Mouse (Mus musculus): Measurements from ENCODE around the gene Gprin3. TPM values are rescaled to one million over a fixed set of nuclear protein-coding genes. Genes with fewer than 3 reads are reported as not detected.

Gprin3 gene
- 8.2 and 9.9 TPM in 2 replicates for polyA plus RNA-seq (2016; fragmentation: Nextera tagmentation; extraction: Ambion mirVana)

DNA sequence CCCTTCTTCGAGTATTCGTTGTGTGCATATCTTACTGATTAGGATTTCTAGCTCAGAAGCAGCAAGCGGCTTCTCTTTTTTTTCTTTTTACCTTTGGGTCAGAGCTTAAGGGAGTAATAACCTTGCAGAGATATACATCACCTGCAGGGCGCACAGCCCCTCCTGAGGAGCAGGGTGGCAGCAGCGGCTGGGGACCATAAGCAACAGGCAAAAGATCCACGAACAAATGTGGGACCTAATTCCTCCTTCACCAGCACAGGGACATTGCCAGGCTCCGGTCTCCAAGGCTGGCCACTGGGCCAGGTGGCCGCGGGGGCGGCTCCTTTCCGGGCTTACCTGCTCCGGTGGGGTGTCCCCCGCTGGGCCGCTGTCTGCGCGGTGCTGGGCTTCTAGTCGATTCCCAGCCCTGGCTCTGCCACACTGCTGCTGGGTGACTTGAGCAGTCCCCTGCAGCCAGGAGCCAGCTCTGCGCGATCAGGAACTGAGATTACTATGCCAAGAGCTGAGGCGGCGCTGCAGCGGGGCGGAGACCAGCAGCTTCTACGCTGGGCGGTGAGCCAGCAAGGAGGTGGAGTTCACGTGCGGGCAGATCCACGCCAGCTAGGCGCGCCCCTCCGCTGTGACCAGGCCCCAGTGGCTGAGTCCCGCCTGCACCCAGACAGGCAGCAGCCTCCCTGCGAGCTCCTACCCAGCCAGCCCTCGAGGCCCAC is at the start of gene Gprin3:
Gene Gprin3 (minus strand): TSS at position 471 of the 710 bp plus-strand sequence.
- no peaks in the 10 kb centered on the region for H3K27me3 ChIP-seq (replicated peaks)
- H3K9me3 ChIP-seq (replicated peaks), result no peaks in the 10 kb centered on the region
- WGBS, result 5% methylated on average over 34 of the region's 34 CpGs
- peak within 1 kb of the TSS; percentile 74 for H3K4me2 ChIP-seq
- no peaks in the 10 kb centered on the region for H3K36me3 ChIP-seq
- H3K27ac ChIP-seq (ENCODE audit: poor library complexity, severe bottlenecking), result peak within 1 kb of the TSS; percentile 73
- H3K4me1 ChIP-seq (replicated peaks), result peaks cover 24% of the 10 kb centered on the region
- peak within 1 kb of the TSS; percentile 57 for H3K4me3 ChIP-seq
- peak; percentile 91 for ATAC-seq (ENCODE audit: insufficient number of reproducible peaks, low FRiP score)
- H3K9ac ChIP-seq, result peak within 1 kb of the TSS; percentile 67

DNA sequence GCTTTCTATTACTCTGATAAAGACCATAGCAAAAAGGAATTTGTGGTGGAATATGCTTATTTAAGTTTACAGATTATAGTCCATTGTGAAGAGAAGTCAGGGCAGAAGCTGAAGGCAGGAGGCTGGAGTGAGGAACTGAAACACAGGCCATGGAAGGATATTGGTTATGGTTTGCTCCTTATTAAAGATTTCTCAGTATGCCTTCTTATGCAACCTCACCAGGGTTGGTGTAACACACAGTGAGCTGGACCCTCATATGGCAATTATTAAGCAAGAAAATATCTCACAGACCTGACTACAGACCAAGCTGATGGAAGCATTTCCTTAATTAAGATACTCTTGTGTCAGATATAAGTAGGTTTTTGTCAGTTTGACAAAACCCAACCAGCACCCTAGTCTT is 32.8 kb upstream of the Gprin3 start:
- ATAC-seq (ENCODE audit: insufficient number of reproducible peaks, low FRiP score), result no peak
- Histone ChIP-seq H3K27ac (ENCODE audit: poor library complexity, severe bottlenecking) (no peak overlapping the region), H3K4me2 (no peak overlapping the region), H3K4me1 (replicated peaks) (no peaks in the 10 kb centered on the region), H3K36me3 (no peaks in the 10 kb centered on the region), H3K4me3 (no peak overlapping the region), H3K27me3 (replicated peaks) (no peaks in the 10 kb centered on the region), H3K9me3 (replicated peaks) (no peaks in the 10 kb centered on the region), H3K9ac (no peak overlapping the region)

DNA sequence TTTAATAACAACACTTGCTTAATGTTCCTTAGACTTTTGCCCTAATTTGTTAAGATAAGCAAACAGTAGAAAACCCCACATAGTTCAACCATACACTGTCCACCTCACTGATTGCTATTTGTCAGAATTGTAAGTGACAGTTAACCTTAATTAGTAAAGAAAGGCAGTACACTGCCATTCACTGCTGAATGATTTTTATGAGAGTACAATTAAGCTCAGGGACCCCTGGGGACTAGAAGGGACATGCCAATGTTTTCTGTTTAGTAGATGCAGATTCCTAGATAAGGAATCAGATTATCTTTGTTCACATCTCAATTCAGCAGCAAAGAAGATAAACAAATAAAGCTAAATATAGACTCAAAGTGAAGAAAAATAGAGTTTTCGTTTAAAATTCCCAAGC is 30.0 kb upstream of the Gprin3 start:
- WGBS, result 51% methylated on average over 1 of the region's 1 CpGs
- Histone ChIP-seq H3K4me2 (no peak overlapping the region), H3K9ac (no peak overlapping the region), H3K27me3 (replicated peaks) (no peaks in the 10 kb centered on the region), H3K27ac (ENCODE audit: poor library complexity, severe bottlenecking) (no peak overlapping the region), H3K4me1 (replicated peaks) (no peaks in the 10 kb centered on the region), H3K4me3 (no peak overlapping the region), H3K9me3 (replicated peaks) (no peaks in the 10 kb centered on the region), H3K36me3 (no peaks in the 10 kb centered on the region)
- no peak for ATAC-seq (ENCODE audit: insufficient number of reproducible peaks, low FRiP score)

GRCm38 (mm10) chr6:59451348-59451747 is 25.3 kb upstream of the Gprin3 start:
- WGBS, result 66% methylated on average over 3 of the region's 3 CpGs
- ATAC-seq (ENCODE audit: insufficient number of reproducible peaks, low FRiP score), result no peak

GRCm38 (mm10) chr6:59445101-59445503 is 19.0 kb upstream of the Gprin3 start:
- H3K27me3 ChIP-seq (replicated peaks), result no peaks in the 10 kb centered on the region
- no peak overlapping the region for H3K27ac ChIP-seq (ENCODE audit: poor library complexity, severe bottlenecking)
- 67% methylated on average over 3 of the region's 3 CpGs for WGBS
- no peak for ATAC-seq (ENCODE audit: insufficient number of reproducible peaks, low FRiP score)
- H3K4me2 ChIP-seq, result no peak overlapping the region
- H3K4me1 ChIP-seq (replicated peaks), result peaks cover 3% of the 10 kb centered on the region; the same call in 1 of the 2 replicates
- no peaks in the 10 kb centered on the region for H3K9me3 ChIP-seq (replicated peaks)
- H3K36me3 ChIP-seq, result no peaks in the 10 kb centered on the region
- H3K4me3 ChIP-seq, result no peak overlapping the region
- H3K9ac ChIP-seq, result no peak overlapping the region

More at GRCm38 (mm10) chr6:59451348-59451747, 25.3 kb upstream of the Gprin3 start:
- Histone ChIP-seq H3K9me3 (replicated peaks) (no peaks in the 10 kb centered on the region), H3K4me1 (replicated peaks) (no peaks in the 10 kb centered on the region), H3K27me3 (replicated peaks) (no peaks in the 10 kb centered on the region), H3K9ac (no peak overlapping the region), H3K27ac (ENCODE audit: poor library complexity, severe bottlenecking) (no peak overlapping the region), H3K4me2 (no peak overlapping the region), H3K4me3 (no peak overlapping the region), H3K36me3 (no peaks in the 10 kb centered on the region)

- Histone ChIP-seq H3K4me3 (no peak overlapping the region), H3K27ac (ENCODE audit: poor library complexity, severe bottlenecking) (no peak overlapping the region), H3K4me2 (no peak overlapping the region), H3K4me1 (replicated peaks) (peaks cover 3% of the 10 kb centered on the region; the same call in 1 of the 2 replicates), H3K36me3 (no peaks in the 10 kb centered on the region), H3K27me3 (replicated peaks) (no peaks in the 10 kb centered on the region), H3K9ac (no peak overlapping the region), H3K9me3 (replicated peaks) (no peaks in the 10 kb centered on the region)
- WGBS, result 46% methylated on average over 3 of the region's 3 CpGs
- no peak for ATAC-seq (ENCODE audit: insufficient number of reproducible peaks, low FRiP score)
Observed at GRCm38 (mm10) chr6:59435906-59436305, 9.8 kb upstream of the Gprin3 start.

DNA sequence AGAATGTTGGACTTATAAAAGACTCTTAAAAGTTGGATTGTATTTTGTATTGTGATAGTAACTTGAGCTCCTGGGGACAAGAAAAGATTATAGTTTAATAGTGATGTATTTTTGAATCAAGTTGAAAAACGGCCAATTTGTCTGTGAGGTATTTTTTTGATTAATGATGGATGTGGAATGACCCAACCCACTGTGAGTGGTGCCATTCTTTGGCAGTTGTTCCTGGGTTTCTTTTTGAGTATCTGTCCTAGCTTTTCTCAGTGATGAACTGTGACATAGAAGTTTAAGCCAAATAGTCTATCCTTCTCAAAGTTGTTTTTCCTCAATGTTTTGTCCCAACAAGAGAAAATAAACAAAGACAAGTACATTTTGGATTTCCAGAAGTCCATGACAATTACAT is 7.0 kb upstream of the Gprin3 start:
- Histone ChIP-seq H3K27ac (ENCODE audit: poor library complexity, severe bottlenecking) (no peak overlapping the region), H3K9me3 (replicated peaks) (no peaks in the 10 kb centered on the region), H3K4me3 (no peak overlapping the region), H3K9ac (no peak overlapping the region), H3K4me2 (no peak overlapping the region), H3K4me1 (replicated peaks) (no peaks in the 10 kb centered on the region), H3K27me3 (replicated peaks) (no peaks in the 10 kb centered on the region), H3K36me3 (no peaks in the 10 kb centered on the region)
- no peak for ATAC-seq (ENCODE audit: insufficient number of reproducible peaks, low FRiP score)
- WGBS, result 53% methylated on average over 1 of the region's 1 CpGs

GRCm38 (mm10) chr6:59426534-59426885 is 416 bp upstream of the Gprin3 start:
- Histone ChIP-seq H3K27me3 (replicated peaks) (no peaks in the 10 kb centered on the region), H3K9me3 (replicated peaks) (no peaks in the 10 kb centered on the region), H3K9ac (peak overlapping the region; percentile 67), H3K27ac (ENCODE audit: poor library complexity, severe bottlenecking) (peak overlapping the region; percentile 73), H3K4me2 (peak overlapping the region; percentile 74), H3K36me3 (no peaks in the 10 kb centered on the region), H3K4me3 (peak overlapping the region; percentile 57), H3K4me1 (replicated peaks) (peaks cover 24% of the 10 kb centered on the region)
- 37% methylated on average over 3 of the region's 3 CpGs for WGBS
- peak; percentile 54 for ATAC-seq (ENCODE audit: insufficient number of reproducible peaks, low FRiP score)

DNA sequence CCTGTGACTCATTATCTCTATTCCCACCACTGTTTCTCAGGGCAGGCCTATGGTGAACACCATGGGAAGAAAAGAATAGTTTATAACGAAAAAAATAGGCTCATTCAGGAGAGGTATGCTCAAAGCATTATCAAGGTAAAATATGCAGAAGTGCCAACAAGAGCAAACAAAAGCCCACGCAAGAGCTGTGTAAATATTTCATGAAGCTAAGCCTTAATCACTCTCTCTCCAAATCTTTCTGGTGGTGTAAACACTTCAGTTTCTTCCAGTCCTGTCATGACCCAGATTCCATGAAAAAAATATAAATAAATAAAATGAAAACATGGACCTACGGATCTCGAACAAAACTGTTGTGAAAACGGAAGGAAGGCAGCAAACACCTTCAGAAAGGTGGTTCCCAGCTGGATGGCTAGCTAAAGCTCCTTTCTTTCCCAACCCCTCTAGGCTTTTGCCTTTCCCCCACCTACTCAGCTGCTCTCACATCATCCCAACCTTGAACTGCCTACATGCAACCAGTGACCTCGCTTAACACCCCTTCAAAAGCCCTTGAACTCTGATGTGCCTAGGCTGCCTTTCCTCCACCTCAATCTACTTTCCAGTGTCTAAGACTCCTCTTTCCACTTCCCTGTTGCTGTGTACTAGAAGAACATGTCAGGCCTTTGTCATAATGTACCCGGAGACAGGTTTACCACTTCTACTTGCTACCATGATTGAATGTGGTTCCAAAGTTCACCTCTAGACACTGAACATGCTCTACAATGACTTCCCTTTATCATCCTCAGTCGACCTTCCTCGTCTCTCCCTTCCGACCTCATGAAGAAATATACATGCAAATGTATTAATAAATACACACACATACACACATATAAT is 988 bp downstream of the Gprin3 start:
- 0 out of 2 replicates have a peak overlapping the region, but pooled peaks have one; percentile 7 for H3K9ac ChIP-seq
- no peaks in the 10 kb centered on the region for H3K36me3 ChIP-seq
- H3K4me3 ChIP-seq, result peak overlapping the region; percentile 57
- WGBS, result 69% methylated on average over 10 of the region's 10 CpGs
- H3K4me2 ChIP-seq, result peak overlapping the region; percentile 74
- H3K27ac ChIP-seq (ENCODE audit: poor library complexity, severe bottlenecking), result no peak overlapping the region
- no peaks in the 10 kb centered on the region for H3K27me3 ChIP-seq (replicated peaks)
- no peaks in the 10 kb centered on the region for H3K9me3 ChIP-seq (replicated peaks)
- peaks cover 24% of the 10 kb centered on the region for H3K4me1 ChIP-seq (replicated peaks)
- no peak for ATAC-seq (ENCODE audit: insufficient number of reproducible peaks, low FRiP score)

DNA sequence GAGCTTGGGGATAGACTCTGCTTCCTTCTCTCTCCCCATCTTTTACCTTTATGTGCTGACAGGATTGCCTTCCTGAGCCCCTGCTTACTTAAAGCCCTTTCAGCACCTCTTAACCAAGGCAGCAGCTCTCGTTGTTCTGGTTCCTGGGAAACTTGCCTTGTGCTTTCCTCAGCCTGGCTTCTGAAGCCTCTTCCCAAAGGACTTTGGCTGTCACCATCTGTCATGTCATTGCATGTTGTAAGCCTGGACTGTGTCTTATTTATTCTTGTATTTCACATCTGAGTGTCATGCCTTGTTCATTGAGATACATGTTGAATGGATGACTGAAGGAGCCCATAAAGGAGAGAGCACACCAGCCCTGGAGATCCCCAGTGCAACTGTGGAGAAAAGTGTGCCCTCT is 2.3 kb downstream of the Gprin3 start:
- Histone ChIP-seq H3K36me3 (no peaks in the 10 kb centered on the region), H3K4me2 (peak overlapping the region; percentile 6; the same call in 1 of the 2 replicates), H3K4me3 (no peak overlapping the region), H3K9me3 (replicated peaks) (no peaks in the 10 kb centered on the region), H3K27ac (ENCODE audit: poor library complexity, severe bottlenecking) (no peak overlapping the region), H3K4me1 (replicated peaks) (peaks cover 24% of the 10 kb centered on the region), H3K27me3 (replicated peaks) (no peaks in the 10 kb centered on the region), H3K9ac (no peak overlapping the region)
- WGBS, result 26% methylated on average over 1 of the region's 1 CpGs
- ATAC-seq (ENCODE audit: insufficient number of reproducible peaks, low FRiP score), result no peak

GRCm38 (mm10) chr6:59419264-59419663 is 6.8 kb downstream of the Gprin3 start:
- Histone ChIP-seq H3K9me3 (replicated peaks) (no peaks in the 10 kb centered on the region), H3K4me1 (replicated peaks) (peaks cover 13% of the 10 kb centered on the region), H3K4me3 (no peak overlapping the region), H3K4me2 (no peak overlapping the region), H3K9ac (no peak overlapping the region), H3K27ac (ENCODE audit: poor library complexity, severe bottlenecking) (no peak overlapping the region), H3K36me3 (no peaks in the 10 kb centered on the region), H3K27me3 (replicated peaks) (no peaks in the 10 kb centered on the region)
- 49% methylated on average over 3 of the region's 3 CpGs for WGBS
- no peak for ATAC-seq (ENCODE audit: insufficient number of reproducible peaks, low FRiP score)
